Mouse (Mus musculus): Measurements from ENCODE around the gene Mis12. TPM values are rescaled to one million over a fixed set of nuclear protein-coding genes. Genes with fewer than 3 reads are reported as not detected.
A peak's percentile ranks its signal among the peaks of the same experiment; 100 is the strongest.

Gene Mis12
- polyA plus RNA-seq, 1 experiment from 2014 or later = 17.9 TPM

DNA sequence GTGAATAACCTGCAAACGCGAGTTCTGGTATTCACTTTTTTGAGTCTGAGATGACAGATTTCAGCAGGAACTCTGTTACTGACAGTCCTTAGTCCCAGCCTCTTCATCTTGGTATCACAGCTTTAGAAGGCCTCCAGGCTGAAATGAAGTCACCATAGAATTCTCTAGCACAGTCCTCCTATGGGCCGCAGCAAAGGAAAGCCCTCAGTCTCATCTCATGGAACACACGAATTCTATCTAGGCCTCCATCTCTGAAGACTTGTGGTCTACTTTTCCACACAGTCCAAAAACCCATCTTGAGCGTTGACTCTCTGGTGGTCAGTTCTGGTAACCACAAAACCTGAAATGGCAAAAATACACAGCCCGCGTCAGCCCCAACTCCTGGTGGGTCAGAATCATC is 12.7 kb downstream of the Mis12 start:
- H3K27me3 ChIP-seq (ENCODE audit: insufficient read depth, low read length) = no peaks in the 10 kb centered on the region
- no peak for TF ChIP-seq CTCF (IDR thresholded peaks at IDR 0.05; ENCODE audit: low read depth)
- ATAC-seq (replicated peaks; ENCODE audit: low FRiP score, low read depth) (no peak), DNase-seq (ENCODE audit: low spot score) (peak; percentile 3)
- H3K4me3 ChIP-seq (replicated peaks; ENCODE audit: low read depth, low read length) = peak overlapping the region; percentile 53
- H3K4me2 ChIP-seq (ENCODE audit: low read length) = peak overlapping the region; percentile 90
- H3K9me3 ChIP-seq (replicated peaks; ENCODE audit: low read length) = no peaks in the 10 kb centered on the region
- WGBS = 64% methylated on average over 7 of the region's 7 CpGs
- no peak overlapping the region for H3K27ac ChIP-seq
- peaks cover 8% of the 10 kb centered on the region; the same call in 1 of the 2 replicates for H3K4me1 ChIP-seq (replicated peaks; ENCODE audit: insufficient read depth, low read length)
- 0 out of 2 replicates have a peak overlapping the region, but pooled peaks have one; percentile 56 for H3K9ac ChIP-seq (ENCODE audit: low read depth, low read length)
- H3K36me3 ChIP-seq (ENCODE audit: insufficient read depth, low read length) = no peaks in the 10 kb centered on the region

DNA sequence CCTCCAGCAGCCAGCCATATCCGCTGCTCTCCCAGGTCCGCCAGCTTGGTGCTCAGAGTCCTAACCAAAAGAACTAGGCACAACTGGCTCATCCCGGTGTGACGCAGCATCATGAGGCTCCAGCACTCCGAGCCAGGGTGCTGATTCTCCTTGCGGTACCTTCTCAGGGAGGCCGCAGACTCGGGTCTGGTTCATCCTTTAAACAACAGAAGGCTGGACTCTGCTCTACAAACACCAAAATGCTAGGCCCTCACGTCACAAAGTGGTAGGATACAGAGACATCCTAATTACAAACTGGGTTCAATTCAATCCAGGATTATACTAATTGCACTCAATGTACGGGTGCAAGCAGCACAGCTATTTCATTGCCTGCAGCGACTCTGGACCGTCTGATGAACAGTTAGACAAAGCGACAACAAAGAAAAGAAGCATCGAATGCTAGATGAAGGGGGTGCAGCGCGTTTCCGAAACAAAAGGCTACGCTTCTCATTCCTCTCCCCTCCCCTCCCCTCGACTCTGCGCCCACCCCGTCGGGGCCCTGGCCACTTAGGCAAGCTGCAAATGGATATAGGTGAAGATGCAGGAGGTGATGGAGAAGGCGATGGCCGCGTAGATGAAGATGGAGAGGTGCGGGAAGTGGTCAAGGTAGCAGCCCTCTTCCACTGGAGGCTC is 13.2 kb downstream of the Mis12 start:
- Histone ChIP-seq H3K4me3 (replicated peaks; ENCODE audit: low read depth, low read length) (peak overlapping the region; percentile 53), H3K9ac (ENCODE audit: low read depth, low read length) (peak overlapping the region; percentile 56; the same call in 1 of the 2 replicates), H3K27me3 (ENCODE audit: insufficient read depth, low read length) (no peaks in the 10 kb centered on the region), H3K4me2 (ENCODE audit: low read length) (peak overlapping the region; percentile 90), H3K9me3 (replicated peaks; ENCODE audit: low read length) (no peaks in the 10 kb centered on the region), H3K27ac (0 out of 2 replicates have a peak overlapping the region, but pooled peaks have one; percentile 36), H3K36me3 (ENCODE audit: insufficient read depth, low read length) (no peaks in the 10 kb centered on the region), H3K4me1 (replicated peaks; ENCODE audit: insufficient read depth, low read length) (peaks cover 8% of the 10 kb centered on the region; the same call in 1 of the 2 replicates)
- DNase-seq (ENCODE audit: low spot score) = peak; percentile 31
- WGBS = 6% methylated on average over 26 of the region's 26 CpGs
- no peak for TF ChIP-seq CTCF (IDR thresholded peaks at IDR 0.05; ENCODE audit: low read depth)
- no peak for ATAC-seq (replicated peaks; ENCODE audit: low FRiP score, low read depth)

DNA sequence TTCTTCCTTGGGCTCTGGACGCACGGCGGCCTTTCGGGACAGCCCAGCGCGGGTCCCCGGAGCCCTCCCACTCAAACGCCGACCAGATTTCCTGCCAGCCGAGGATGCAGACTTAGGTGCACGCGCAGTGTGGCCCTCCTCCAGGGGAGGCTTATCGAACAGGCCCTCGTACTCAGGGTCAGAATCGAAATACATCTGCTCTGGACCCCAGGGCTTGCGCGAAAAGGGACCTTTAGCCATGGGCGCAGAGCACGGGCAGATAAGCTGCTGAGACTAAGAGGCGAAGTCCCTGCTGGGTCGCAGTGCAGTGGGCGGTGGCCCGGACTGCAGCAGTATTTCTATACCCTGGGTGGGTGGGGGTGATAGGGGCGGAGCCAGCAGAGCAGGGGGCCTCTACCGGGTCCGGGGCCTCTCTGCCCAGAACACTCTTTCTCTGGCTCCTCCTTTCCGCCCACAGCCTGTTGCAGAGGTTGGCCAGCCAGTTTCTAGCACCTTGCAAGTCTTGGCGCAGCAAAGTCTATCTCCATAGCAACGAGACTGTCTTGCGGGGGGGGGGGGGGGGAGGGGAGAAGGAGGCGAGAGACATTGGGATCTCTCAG is 13.9 kb downstream of the Mis12 start, which contains the start of gene 6330403K07Rik:
Gene 6330403K07Rik, minus strand, starts transcription at position 351 of the 599 bp plus-strand sequence.
- no peaks in the 10 kb centered on the region for H3K27me3 ChIP-seq (ENCODE audit: insufficient read depth, low read length)
- no peaks in the 10 kb centered on the region for H3K9me3 ChIP-seq (replicated peaks; ENCODE audit: low read length)
- no peak for TF ChIP-seq CTCF (IDR thresholded peaks at IDR 0.05; ENCODE audit: low read depth)
- H3K9ac ChIP-seq (ENCODE audit: low read depth, low read length) = peak within 1 kb of the TSS; percentile 56; the same call in 1 of the 2 replicates
- ATAC-seq (replicated peaks; ENCODE audit: low FRiP score, low read depth) = peak; percentile 92
- peak; percentile 81 for DNase-seq (ENCODE audit: low spot score)
- H3K4me3 ChIP-seq (replicated peaks; ENCODE audit: low read depth, low read length) = peak within 1 kb of the TSS; percentile 53
- H3K27ac ChIP-seq = 0 out of 2 replicates have a peak within 1 kb of the TSS, but pooled peaks have one; percentile 36
- H3K4me1 ChIP-seq (replicated peaks; ENCODE audit: insufficient read depth, low read length) = peaks cover 8% of the 10 kb centered on the region; the same call in 1 of the 2 replicates
- WGBS = under 1% methylated on average over 31 of the region's 31 CpGs
- peak within 1 kb of the TSS; percentile 90 for H3K4me2 ChIP-seq (ENCODE audit: low read length)
- no peaks in the 10 kb centered on the region for H3K36me3 ChIP-seq (ENCODE audit: insufficient read depth, low read length)

DNA sequence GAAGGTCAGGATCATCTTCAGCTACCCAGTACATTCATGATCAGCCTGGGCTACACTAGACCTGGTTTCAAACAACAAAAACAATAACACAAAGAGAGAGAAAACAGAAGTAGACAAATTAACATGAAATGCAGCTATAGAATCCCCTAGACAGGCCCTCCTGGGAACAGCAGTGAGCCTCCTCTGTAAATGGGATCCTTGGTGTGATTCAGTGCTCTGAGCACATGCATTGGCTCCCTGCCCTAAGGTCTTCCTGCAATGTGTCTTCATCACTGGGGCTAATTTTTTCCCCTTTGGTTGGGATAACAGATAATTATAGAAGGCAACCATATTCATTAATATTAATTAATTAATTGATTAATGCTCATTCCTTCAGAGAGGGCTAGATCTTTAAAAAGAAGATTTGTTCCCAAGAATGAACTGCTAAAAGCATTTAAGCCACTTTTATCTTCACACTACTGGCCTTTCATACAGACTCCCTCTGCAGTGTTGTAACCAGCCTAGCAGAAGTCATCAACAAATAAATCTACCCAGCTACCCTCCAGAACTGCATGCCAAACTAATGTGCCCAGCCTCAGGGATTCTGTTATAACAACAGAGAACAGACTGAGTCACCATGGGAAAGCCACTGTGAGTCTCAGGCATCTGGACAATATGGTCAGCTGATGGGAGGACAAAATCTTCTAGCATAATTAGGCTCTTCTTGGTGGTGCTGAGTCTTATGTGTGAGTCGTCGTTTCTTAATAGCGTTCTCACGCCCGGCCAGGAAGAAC is 20.3 kb downstream of the Mis12 start:
- Histone ChIP-seq H3K4me2 (ENCODE audit: low read length) (no peak overlapping the region), H3K9ac (ENCODE audit: low read depth, low read length) (no peak overlapping the region), H3K27ac (no peak overlapping the region), H3K36me3 (ENCODE audit: insufficient read depth, low read length) (no peaks in the 10 kb centered on the region), H3K9me3 (replicated peaks; ENCODE audit: low read length) (no peaks in the 10 kb centered on the region), H3K27me3 (ENCODE audit: insufficient read depth, low read length) (no peaks in the 10 kb centered on the region), H3K4me1 (replicated peaks; ENCODE audit: insufficient read depth, low read length) (no peaks in the 10 kb centered on the region), H3K4me3 (replicated peaks; ENCODE audit: low read depth, low read length) (no peak overlapping the region)
- DNase-seq (ENCODE audit: low spot score) (no peak), ATAC-seq (replicated peaks; ENCODE audit: low FRiP score, low read depth) (no peak)
- WGBS = 100% methylated on average over 5 of the region's 5 CpGs
- TF ChIP-seq CTCF (IDR thresholded peaks at IDR 0.05; ENCODE audit: low read depth) = no peak

DNA sequence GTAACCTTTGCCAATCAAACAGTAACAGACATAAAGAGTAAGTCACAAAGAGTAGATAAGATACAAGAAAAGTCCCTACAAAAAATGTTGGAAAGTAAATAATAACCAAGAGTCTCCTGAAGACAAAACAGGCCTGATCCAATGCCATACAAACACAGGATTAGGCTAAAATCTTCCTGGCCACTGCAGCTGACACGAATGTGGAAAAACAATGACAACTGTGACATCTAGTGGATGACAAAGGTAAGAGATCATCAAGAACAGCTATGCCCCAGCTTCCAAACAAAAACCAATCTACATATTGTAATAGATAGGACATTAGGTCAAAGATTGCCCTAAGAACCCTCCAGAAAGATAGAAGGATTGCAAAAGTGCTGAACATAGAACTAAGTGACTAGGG is 33.1 kb downstream of the Mis12 start:
- TF ChIP-seq CTCF (IDR thresholded peaks at IDR 0.05; ENCODE audit: low read depth) = peak; percentile 70
- 0% methylated on average over 1 of the region's 1 CpGs for WGBS

DNA sequence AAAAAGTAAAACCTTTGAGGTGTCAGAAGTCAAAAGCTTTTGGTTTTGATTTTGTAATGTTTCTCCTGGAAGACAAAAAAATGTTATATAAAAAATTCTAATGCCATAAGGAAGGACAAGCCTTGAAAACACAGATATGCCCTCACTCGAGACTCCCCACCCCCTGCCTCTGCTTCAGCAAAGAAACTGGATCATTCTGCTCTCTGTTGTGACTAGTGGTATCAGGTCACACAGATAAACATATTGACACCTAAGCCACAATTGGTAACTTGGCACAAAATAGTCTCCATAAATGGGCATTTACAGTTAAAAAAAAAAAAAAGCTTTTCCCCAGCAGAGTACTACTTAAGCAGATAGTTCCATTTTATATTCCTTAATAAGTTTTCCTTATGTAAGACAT is 56.9 kb downstream of the Mis12 start:
- Histone ChIP-seq H3K9me3 (replicated peaks; ENCODE audit: low read length) (no peaks in the 10 kb centered on the region), H3K4me2 (ENCODE audit: low read length) (no peak overlapping the region), H3K36me3 (ENCODE audit: insufficient read depth, low read length) (no peaks in the 10 kb centered on the region), H3K9ac (ENCODE audit: low read depth, low read length) (no peak overlapping the region), H3K27me3 (ENCODE audit: insufficient read depth, low read length) (no peaks in the 10 kb centered on the region), H3K4me1 (replicated peaks; ENCODE audit: insufficient read depth, low read length) (no peaks in the 10 kb centered on the region), H3K27ac (no peak overlapping the region), H3K4me3 (replicated peaks; ENCODE audit: low read depth, low read length) (no peak overlapping the region)
- no peak for TF ChIP-seq CTCF (IDR thresholded peaks at IDR 0.05; ENCODE audit: low read depth)
- ATAC-seq (replicated peaks; ENCODE audit: low FRiP score, low read depth) (no peak), DNase-seq (ENCODE audit: low spot score) (no peak)
- 85% methylated on average over 1 of the region's 1 CpGs for WGBS

More for the DNA sequence above, 33.1 kb downstream of the Mis12 start:
- peak; percentile 77 for DNase-seq (ENCODE audit: low spot score)
- Histone ChIP-seq H3K4me3 (replicated peaks; ENCODE audit: low read depth, low read length) (no peak overlapping the region), H3K36me3 (ENCODE audit: insufficient read depth, low read length) (no peaks in the 10 kb centered on the region), H3K27me3 (ENCODE audit: insufficient read depth, low read length) (no peaks in the 10 kb centered on the region), H3K27ac (no peak overlapping the region), H3K9ac (ENCODE audit: low read depth, low read length) (no peak overlapping the region), H3K4me2 (ENCODE audit: low read length) (no peak overlapping the region), H3K9me3 (replicated peaks; ENCODE audit: low read length) (no peaks in the 10 kb centered on the region), H3K4me1 (replicated peaks; ENCODE audit: insufficient read depth, low read length) (no peaks in the 10 kb centered on the region)
- no peak for ATAC-seq (replicated peaks; ENCODE audit: low FRiP score, low read depth)

Other genes with a start within 250 kb of the Mis12 start
- 0.55 and 0.84 TPM in 2 replicates for gene Scimp, start 207.0 kb upstream of the Mis12 start, polyA plus RNA-seq (2015; fragmentation: Nextera tagmentation; extraction: Ambion mirVana)
- 35.4 and 37.5 TPM in 2 replicates for gene Rabep1, start 174.8 kb upstream of the Mis12 start, polyA plus RNA-seq (2015; fragmentation: Nextera tagmentation; extraction: Ambion mirVana)
- gene Nup88, start 49.6 kb upstream of the Mis12 start, polyA plus RNA-seq (2015; fragmentation: Nextera tagmentation; extraction: Ambion mirVana) = 85.8 and 89.0 TPM in 2 replicates
- gene Rpain, start 49.4 kb upstream of the Mis12 start, polyA plus RNA-seq (2015; fragmentation: Nextera tagmentation; extraction: Ambion mirVana) = 67.0 and 68.3 TPM in 2 replicates
- gene C1qbp, start 36.6 kb upstream of the Mis12 start, polyA plus RNA-seq (2015; fragmentation: Nextera tagmentation; extraction: Ambion mirVana) = 292 and 309 TPM in 2 replicates
- 12.1 and 12.4 TPM in 2 replicates for gene Dhx33, start 15.2 kb upstream of the Mis12 start, polyA plus RNA-seq (2015; fragmentation: Nextera tagmentation; extraction: Ambion mirVana)
- gene Derl2, start 230 bp downstream of the Mis12 start, polyA plus RNA-seq (2015; fragmentation: Nextera tagmentation; extraction: Ambion mirVana) = 55.7 and 59.9 TPM in 2 replicates
- gene 6330403K07Rik, start 13.9 kb downstream of the Mis12 start, polyA plus RNA-seq (2015; fragmentation: Nextera tagmentation; extraction: Ambion mirVana) = 32.5 and 36.5 TPM in 2 replicates
- gene Nlrp1a, start 125.1 kb downstream of the Mis12 start, polyA plus RNA-seq (2015; fragmentation: Nextera tagmentation; extraction: Ambion mirVana) = 0.04 TPM in 1 of 2 replicates, not detected in the other
- gene Nlrp1b, start 211.1 kb downstream of the Mis12 start, polyA plus RNA-seq (2015; fragmentation: Nextera tagmentation; extraction: Ambion mirVana) = not detected in 2 replicates

Measured in kidney, postnatal 0 days (tissue).